Comparison of ENCODE assay signal across 10 mouse cellular contexts in genomic region chr12:100988324-100989130, GRCm38 (mm10). TPM values are rescaled to one million over a fixed set of nuclear protein-coding genes. Genes with fewer than 3 reads are reported as not detected.
DNase-seq lines count a peak whose midpoint lies in the region; ATAC-seq and TF ChIP-seq lines count a peak whose summit lies in the region.
"Had no signal": no experiment of that assay in that cellular context is flagged by ENCODE, and none has a peak within 500 bp of the region (broad histone marks: within the 10 kb centered on the region; RNA-seq: fewer than 3 reads in every experiment).

No protein-coding gene starts in this region.

- peak; percentile 51 to 62 for DNase-seq in left cerebral cortex, adult 2 months (ENCODE audit: extremely low spot score in 1 of 2, low spot score in 2 of 2)
- DNase-seq in left cerebral cortex, postnatal 4 days: no peak
- DNase-seq in frontal cortex, postnatal 36 days (ENCODE audit: low spot score in 2 of 2): peak; percentile 65 to 75
- DNase-seq in thymus, postnatal 10 days (ENCODE audit: low spot score in 2 of 2): peak; percentile 47 to 56
- DNase-seq in ovary, postnatal 14 days (ENCODE audit: low spot score): no peak
- DNase-seq in adrenal gland, postnatal 25 days: no peak
- DNase-seq in spleen, adult 18-20 months: no peak

- peak overlapping the region; percentile 36; the same call in 1 of the 2 replicates for H3K9ac ChIP-seq in midbrain, embryonic 13.5 days (replicated peaks)
- H3K9ac ChIP-seq: liver, embryonic 15.5 days had no signal

- peak overlapping the region; percentile 87 for H3K27ac ChIP-seq in left cerebral cortex, adult 2 months
- H3K27ac ChIP-seq in midbrain, embryonic 13.5 days: peak overlapping the region; percentile 31; the same call in 1 of the 2 replicates
- H3K27ac ChIP-seq: liver, embryonic 15.5 days had no signal

- ATAC-seq in midbrain, embryonic 13.5 days: no peak

- no peak overlapping the region for H3K4me3 ChIP-seq in left cerebral cortex, adult 2 months
- no peak overlapping the region for H3K4me3 ChIP-seq in midbrain, embryonic 13.5 days (replicated peaks)
- H3K4me3 ChIP-seq: erythroblast, embryonic 14.5 days; liver, embryonic 15.5 days had no signal

- peaks cover 62% of the 10 kb centered on the region for H3K4me1 ChIP-seq in midbrain, embryonic 13.5 days (replicated peaks)

- H3K36me3 ChIP-seq in midbrain, embryonic 13.5 days: no peaks in the 10 kb centered on the region
- H3K36me3 ChIP-seq: liver, embryonic 15.5 days had no signal

- H3K9me3 ChIP-seq in midbrain, embryonic 13.5 days: no peaks in the 10 kb centered on the region
- H3K9me3 ChIP-seq: liver, embryonic 15.5 days had no signal

- no peak for TF ChIP-seq CTCF in left cerebral cortex, adult 2 months (IDR thresholded peaks at IDR 0.05)

- peak overlapping the region; percentile 13; the same call in 1 of the 2 replicates for H3K4me2 ChIP-seq in midbrain, embryonic 13.5 days (replicated peaks)
- H3K4me2 ChIP-seq: liver, embryonic 15.5 days had no signal

- no peaks in the 10 kb centered on the region for H3K27me3 ChIP-seq in midbrain, embryonic 13.5 days
- H3K27me3 ChIP-seq: liver, embryonic 15.5 days had no signal

- intact Hi-C loops in left cerebral cortex, adult 2 months (cut with DNase I): loop anchor here (2.0 kb wide), 1 partner anchor 38 kb away; no protein-coding TSS in a partner anchor
- intact Hi-C loops in left cerebral cortex, postnatal 4 days (cut with DNase I): no loop called here

- WGBS in midbrain, embryonic 13.5 days: 36% methylated on average over 15 of the region's 15 CpGs

RNA-seq across cellular contexts. Expression of gene Ccdc88c, which starts 40.3 kb away (rescaled TPM):
- total RNA-seq in left cerebral cortex, adult 2 months (2021): 10 to 100 TPM; 23.2 to 30.1 TPM
- 10 to 100 TPM; 35.9 to 40.3 TPM for total RNA-seq in left cerebral cortex, postnatal 4 days (2021)
- polyA plus RNA-seq in midbrain, embryonic 13.5 days (2015; fragmentation: Nextera tagmentation; extraction: Ambion mirVana): 15.6 and 16.5 TPM in 2 replicates
- total RNA-seq in adrenal gland, postnatal 25 days (2021): 2.3 and 4.6 TPM in 2 replicates

Comparison
In these comparisons a context has a peak if more than half of its experiments do, and no peak if none do; other contexts are left out.
1. DNase-seq: peak in left cerebral cortex, adult 2 months (2 of 2), frontal cortex, postnatal 36 days (2 of 2) and thymus, postnatal 10 days (2 of 2); none in left cerebral cortex, postnatal 4 days (single experiment), ovary, postnatal 14 days (single experiment), adrenal gland, postnatal 25 days (single experiment) and spleen, adult 18-20 months (0 of 2).